Mouse (Mus musculus) left cerebral cortex, postnatal 14 days (tissue): ENCODE measurements around the gene Fzd1. TPM values are rescaled to one million over a fixed set of nuclear protein-coding genes. Genes with fewer than 3 reads are reported as not detected.

Experiments
- DNase-seq, 2 experiments: peaks; one replicate each; pipeline ENCODE4 v3.0.0; 2021 to 2022; ENCODE audit warnings: low spot score in 2 of 2, mixed read lengths in 1 of 2
- intact Hi-C: fragments of 180-260 bp; cut with DNase I; formaldehyde crosslinking; loops from one replicate; pipeline ENCODE4 v1.15.1; 2025
- long read RNA-seq, 2 experiments: library from polyadenylated mRNA; stranded (forward); transcript quantifications; one replicate each; pipeline ENCODE4 v2.0.0; 2021
- total RNA-seq, 2 experiments: library from RNA; stranded (reverse); gene quantifications; 2 replicates each; pipeline ENCODE4 v1.2.3; 2021

The Fzd1 gene
- total RNA-seq: 10 to 100 TPM; 15.0 to 19.7 TPM
- long read RNA-seq, experiment 1, full-length matches to known transcripts: 16 of 16 reads
- long read RNA-seq, experiment 1, partial matches to known transcripts: 0 of 16 reads
- long read RNA-seq, experiment 1, other reads (novel, unspliced or antisense): 0 of 16 reads
- long read RNA-seq, experiment 2, full-length matches to known transcripts: 36 of 36 reads
- long read RNA-seq, experiment 2, partial matches to known transcripts: 0 of 36 reads
- long read RNA-seq, experiment 2, other reads (novel, unspliced or antisense): 0 of 36 reads

GRCm38 (mm10) chr5:4757902-4758301 is at the start of gene Fzd1:
Gene Fzd1, minus strand, starts transcription at chr5:4758035.
- intact Hi-C loops: loop anchor here (5.0 to 10.0 kb wide), 2 partner anchors 159 to 263 kb away; no protein-coding TSS in a partner anchor
- DNase-seq: peak; percentile 90 to 91

DNA sequence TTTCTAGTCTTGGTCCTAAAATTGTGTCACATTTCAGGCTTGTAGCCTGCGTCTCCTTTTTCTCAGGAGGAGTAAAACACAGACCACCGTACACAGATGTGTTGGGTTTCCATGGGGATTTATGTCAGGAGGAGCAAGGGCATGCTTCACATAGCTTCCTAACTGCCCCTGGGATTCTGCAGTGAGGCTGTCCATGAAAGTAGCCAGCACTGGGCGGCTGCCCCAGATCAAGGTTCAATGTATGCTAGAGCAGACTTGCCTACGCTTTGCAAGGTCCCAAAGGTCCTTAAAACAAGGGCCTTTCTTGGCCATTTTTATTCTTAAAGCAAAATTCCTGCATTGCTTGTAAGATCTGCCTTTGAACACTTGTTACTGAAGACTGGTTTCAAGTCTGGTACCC is 47.4 kb upstream of the Fzd1 start:
- DNase-seq: no peak
- intact Hi-C loops: no loop called here

GRCm38 (mm10) chr5:4803708-4804107 is 45.9 kb upstream of the Fzd1 start:
- intact Hi-C loops: no loop called here
- no peak for DNase-seq

DNA sequence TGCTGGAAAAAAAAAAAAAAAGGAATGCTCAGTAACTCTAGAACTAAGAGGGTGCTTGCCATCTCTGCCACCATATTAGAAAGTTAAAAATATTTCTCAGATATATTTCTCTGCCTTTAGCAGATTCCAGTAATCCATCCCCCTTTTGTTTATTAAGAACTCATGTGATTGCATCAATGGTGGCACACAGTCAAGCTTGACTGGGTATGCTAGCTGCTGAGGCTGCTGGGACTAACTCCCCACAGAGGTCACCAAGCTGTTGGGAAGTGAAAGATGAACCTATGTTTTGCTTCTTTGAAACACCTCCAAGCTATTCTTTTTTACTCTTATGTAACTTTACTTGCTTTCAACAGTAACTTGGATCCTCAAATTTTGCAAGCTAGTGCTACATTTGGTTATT is 44.1 kb upstream of the Fzd1 start:
- DNase-seq: no peak
- intact Hi-C loops: no loop called here

GRCm38 (mm10) chr5:4801096-4801850 is 43.4 kb upstream of the Fzd1 start:
- DNase-seq: no peak
- intact Hi-C loops: no loop called here

- intact Hi-C loops: no loop called here
- no peak for DNase-seq
Observed at GRCm38 (mm10) chr5:4791219-4791618, 33.4 kb upstream of the Fzd1 start.

DNA sequence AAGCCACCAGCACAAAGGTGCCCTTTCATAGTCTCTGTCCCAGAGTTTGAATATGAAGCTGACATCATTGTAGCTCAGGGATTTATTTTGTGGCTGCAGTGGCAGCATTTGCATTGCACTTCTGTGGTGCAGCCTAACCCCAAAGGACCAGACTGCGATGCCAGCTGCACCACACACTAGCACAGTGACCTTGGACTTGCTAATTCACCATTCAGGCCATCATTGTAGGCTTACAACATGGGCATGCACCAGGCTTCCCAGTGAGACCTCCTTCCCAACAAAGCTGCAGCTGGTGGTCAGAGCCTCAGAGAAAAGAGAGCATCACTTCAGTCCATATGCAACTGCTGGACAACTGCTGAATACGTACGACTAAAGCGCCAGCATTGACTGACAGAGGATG is 32.4 kb upstream of the Fzd1 start:
- intact Hi-C loops: no loop called here
- no peak for DNase-seq

GRCm38 (mm10) chr5:4788484-4788883 is 30.6 kb upstream of the Fzd1 start:
- DNase-seq: no peak

GRCm38 (mm10) chr5:4786816-4787215 is 29.0 kb upstream of the Fzd1 start:
- intact Hi-C loops: no loop called here
- no peak for DNase-seq

More at GRCm38 (mm10) chr5:4788484-4788883, 30.6 kb upstream of the Fzd1 start:
- intact Hi-C loops: no loop called here

- intact Hi-C loops: no loop called here
- DNase-seq: no peak
Observed at GRCm38 (mm10) chr5:4778274-4778673, 20.4 kb upstream of the Fzd1 start.

DNA sequence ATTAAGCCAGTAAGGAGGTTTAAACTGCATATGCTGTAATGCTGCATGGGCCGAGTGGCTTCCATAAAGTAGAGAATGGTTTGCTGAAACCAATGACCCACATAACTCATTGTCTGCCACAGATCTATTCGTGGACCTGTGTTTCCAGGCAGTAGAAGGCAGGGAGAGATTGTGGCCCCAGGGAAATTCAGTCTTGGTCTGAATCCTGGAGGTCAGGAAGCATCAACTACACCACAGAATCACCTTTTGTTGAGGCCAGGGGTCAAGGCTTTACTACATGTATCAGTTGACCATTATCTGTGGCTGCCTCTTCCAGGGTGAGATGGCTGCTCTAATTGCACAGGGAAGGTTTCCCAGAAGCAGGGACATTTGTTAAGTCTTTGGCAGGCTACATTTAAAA is 18.7 kb upstream of the Fzd1 start:
- no peak for DNase-seq
- intact Hi-C loops: no loop called here

- intact Hi-C loops: no loop called here
- DNase-seq: peak in 1 of 2 experiments; percentile 11
Observed at GRCm38 (mm10) chr5:4773090-4773772, 15.4 kb upstream of the Fzd1 start.

DNA sequence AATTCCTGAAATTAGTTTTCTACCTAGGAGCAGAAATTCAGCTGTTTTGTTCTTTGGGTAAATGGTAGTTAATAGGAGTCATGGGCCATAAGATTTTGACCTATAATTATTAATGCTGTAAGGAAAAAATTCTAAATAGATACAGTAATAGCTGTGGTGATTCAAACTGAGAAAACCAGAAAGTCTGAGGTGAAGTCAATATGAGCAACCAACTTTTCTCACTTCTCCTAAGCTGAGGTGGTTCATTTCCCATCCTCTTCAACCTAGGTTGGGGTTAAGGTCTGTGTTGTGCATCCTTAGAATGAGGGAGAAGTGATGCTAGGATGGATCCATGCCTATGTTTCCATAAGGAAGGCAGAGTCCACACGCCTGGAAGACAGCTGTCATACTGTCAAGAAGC is 12.8 kb upstream of the Fzd1 start:
- DNase-seq: no peak
- intact Hi-C loops: no loop called here

DNA sequence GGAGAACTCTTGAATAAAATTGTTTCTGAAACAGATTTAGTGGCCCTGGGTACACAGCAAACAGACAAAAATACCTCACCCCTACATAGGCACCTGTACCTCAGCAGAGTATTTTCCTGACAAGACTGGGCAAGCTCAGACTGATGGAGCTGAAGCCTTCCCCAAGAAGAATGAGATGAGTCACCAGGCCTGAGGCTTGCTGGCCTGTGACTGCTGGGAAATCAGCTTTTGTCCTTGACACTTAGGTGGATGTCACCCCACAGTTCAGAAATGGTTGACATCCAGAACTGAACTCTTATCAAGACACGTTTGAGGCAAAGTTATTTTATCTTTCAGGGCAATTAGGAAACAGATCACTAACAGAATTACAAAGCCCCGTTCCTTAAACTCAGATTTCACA is 10.1 kb upstream of the Fzd1 start:
- no peak for DNase-seq
- intact Hi-C loops: no loop called here

GRCm38 (mm10) chr5:4766719-4767118 is 8.9 kb upstream of the Fzd1 start:
- intact Hi-C loops: no loop called here
- DNase-seq: no peak

- intact Hi-C loops: no loop called here
Observed at GRCm38 (mm10) chr5:4761891-4762290, 4.1 kb upstream of the Fzd1 start.

DNA sequence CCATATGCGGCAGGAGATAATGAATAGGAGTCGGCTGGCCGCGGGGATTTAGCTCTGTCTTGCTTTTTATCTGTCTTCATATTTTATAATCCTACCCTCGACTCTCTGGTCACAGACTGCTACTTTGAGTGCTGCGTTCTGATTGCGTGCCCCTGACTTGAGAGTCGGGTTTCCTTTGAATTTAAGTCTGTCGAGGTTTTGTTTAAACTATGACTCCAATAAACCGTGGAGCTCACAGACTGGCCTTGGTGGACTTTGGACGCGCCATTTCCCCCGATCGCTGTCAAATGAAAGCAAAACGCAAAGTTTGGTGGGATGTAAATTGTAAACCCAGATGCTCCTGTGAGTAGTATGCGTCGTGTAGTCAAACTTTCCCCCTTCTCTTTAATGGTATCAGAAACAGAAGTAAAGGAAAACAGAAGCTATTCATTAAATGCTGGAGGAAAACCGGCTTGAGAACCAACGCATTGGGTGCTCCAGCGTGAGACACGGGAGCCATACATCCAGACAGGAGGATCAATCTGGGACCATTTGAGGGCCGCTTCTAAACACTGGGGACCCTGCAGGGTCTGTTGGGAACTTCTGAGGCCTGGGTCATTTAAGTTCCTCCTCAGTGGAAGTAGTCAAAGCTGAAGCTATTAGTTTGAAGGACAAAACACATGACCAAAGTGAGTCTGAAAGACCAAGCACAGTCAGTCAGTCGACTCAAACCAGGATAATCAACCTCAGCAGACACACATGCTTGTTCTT is 671 bp upstream of the Fzd1 start:
- intact Hi-C loops: loop anchor here (5.0 to 10.0 kb wide), 2 partner anchors 159 to 264 kb away; no protein-coding TSS in a partner anchor
- DNase-seq: no peak

More at GRCm38 (mm10) chr5:4761891-4762290, 4.1 kb upstream of the Fzd1 start:
- DNase-seq: no peak

GRCm38 (mm10) chr5:4756871-4757711 is 744 bp downstream of the Fzd1 start:
- intact Hi-C loops: loop anchor here (5.0 to 10.0 kb wide), 2 partner anchors 160 to 262 kb away; no protein-coding TSS in a partner anchor
- DNase-seq: peak; percentile 22 to 63
